Mouse (Mus musculus) C3H10T1/2 (cell line): Measurements from ENCODE around the gene Hephl1. TPM values are rescaled to one million over a fixed set of nuclear protein-coding genes. Genes with fewer than 3 reads are reported as not detected.

Experiments
- polyA plus RNA-seq, 2 experiments: library from polyadenylated mRNA; unstranded; fragments of >200 nt; fragmentation: generic; extraction: Trizol; gene quantifications; one replicate each; pipeline ENCODE4 v1.2.1; 2012; ENCODE audit warnings: missing spikeins in 2 of 2

Hephl1 gene
- not detected for polyA plus RNA-seq

DNA sequence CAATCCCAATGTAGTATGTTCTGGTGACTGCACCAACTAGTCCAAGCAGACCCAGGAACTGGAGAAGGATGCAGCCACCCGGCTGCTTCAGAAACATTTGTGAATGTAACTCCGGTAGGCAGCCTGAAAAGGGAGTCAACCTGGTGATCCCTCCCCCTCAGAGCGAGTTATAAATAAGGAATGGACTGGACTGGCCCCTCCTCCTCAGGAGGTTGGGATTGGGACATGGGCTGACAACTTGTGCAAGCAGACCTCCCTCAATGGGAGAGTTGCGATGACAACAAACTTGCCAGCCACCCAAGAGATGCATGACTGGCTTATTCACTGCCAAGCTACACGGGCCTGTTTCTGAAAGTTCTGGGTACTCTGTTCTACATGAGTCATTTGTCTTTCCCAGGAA is at the start of gene Hephl1:
Gene Hephl1, minus strand, starts transcription at position 101 of the 400 bp plus-strand sequence.

DNA sequence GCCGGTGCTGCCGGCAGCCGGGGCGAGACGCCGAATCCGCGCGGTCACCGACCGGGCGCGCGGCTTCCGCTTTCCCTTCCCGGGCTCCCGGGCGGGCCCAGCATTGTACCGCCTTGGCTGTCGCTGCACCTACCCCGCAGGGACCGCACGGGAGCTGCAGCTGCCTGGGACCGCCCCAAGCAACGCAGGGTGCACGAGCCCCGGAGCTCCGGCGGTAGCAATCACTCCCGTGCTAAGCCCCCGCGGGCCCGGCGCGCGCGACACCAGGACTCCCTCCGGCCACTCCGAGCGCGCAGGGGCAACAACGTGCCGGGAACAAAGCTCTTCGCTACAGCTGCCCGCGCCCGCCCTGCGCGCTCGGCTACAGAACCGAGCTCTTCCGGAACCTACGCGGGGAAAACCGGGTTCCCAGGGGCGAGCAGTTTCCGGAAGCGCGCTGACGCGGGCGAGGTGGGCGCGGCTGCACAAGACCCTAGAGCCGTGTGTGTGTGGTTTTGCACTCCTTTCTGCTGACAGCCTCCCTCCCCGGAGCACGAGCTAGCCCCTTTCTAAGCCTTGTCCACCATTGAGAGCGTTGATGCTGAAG is 66.7 kb downstream of the Hephl1 start, which contains the start of gene Panx1:
Gene Panx1, minus strand, starts transcription at position 395 of the 586 bp plus-strand sequence.

Other genes with a start within 250 kb of the Hephl1 start
- not detected for gene Izumo1r, start 208.2 kb downstream of the Hephl1 start, polyA plus RNA-seq
- 1 to 10 TPM; 3.9 to 4.6 TPM for gene Panx1, start 66.6 kb downstream of the Hephl1 start, polyA plus RNA-seq
- gene Vstm5, start 126.9 kb upstream of the Hephl1 start, polyA plus RNA-seq, result not detected
- gene Med17, start 167.8 kb upstream of the Hephl1 start, polyA plus RNA-seq, result 10 to 100 TPM in 1 of 2 experiments, 1 to 10 TPM in 1; 6.3 to 22.1 TPM
- gene Taf1d, start 194.1 kb upstream of the Hephl1 start, polyA plus RNA-seq, result 10 to 100 TPM; 14.1 to 25.2 TPM
- 10 to 100 TPM in 1 of 2 experiments, under 1 TPM in 1; 0.94 to 18.5 TPM for gene 4931406C07Rik, start 194.3 kb upstream of the Hephl1 start, polyA plus RNA-seq
- 1 to 10 TPM in 1 of 2 experiments, under 1 TPM in 1; 0.29 to 2.7 TPM for gene Cep295, start 245.7 kb upstream of the Hephl1 start, polyA plus RNA-seq